Comparison of ENCODE assay signal across 9 mouse cellular contexts in genomic region chr7:132803336-132803735, GRCm38 (mm10). TPM values are rescaled to one million over a fixed set of nuclear protein-coding genes. Genes with fewer than 3 reads are reported as not detected.
A peak's percentile ranks its signal among the peaks of the same experiment; 100 is the strongest.
DNase-seq lines count a peak whose midpoint lies in the region; ATAC-seq and TF ChIP-seq lines count a peak whose summit lies in the region.
"Had no signal": no experiment of that assay in that cellular context is flagged by ENCODE, and none has a peak within 500 bp of the region (broad histone marks: within the 10 kb centered on the region; RNA-seq: fewer than 3 reads in every experiment).

No protein-coding gene starts in this region.

- 78% methylated on average over 2 of the region's 2 CpGs for whole genome bisulfite sequencing in kidney, adult 2 months

- no peaks in the 10 kb centered on the region for H3K9me3 ChIP-seq in megakaryocyte, embryonic 14.5 days

- H3K27ac ChIP-seq in kidney, adult 2 months (ENCODE audit: insufficient read depth, low read depth, low read length), result peak overlapping the region; percentile 82

- H3K4me3 ChIP-seq in kidney, adult 2 months (ENCODE audit: insufficient read depth, low read depth, low read length), result no peak overlapping the region
- peak overlapping the region; percentile 57 for H3K4me3 ChIP-seq in megakaryocyte, embryonic 14.5 days (replicated peaks)

- H3K36me3 ChIP-seq in kidney, adult 2 months (ENCODE audit: control insufficient read depth, insufficient read depth, low read length), result no peaks in the 10 kb centered on the region
- peaks cover 86% of the 10 kb centered on the region for H3K36me3 ChIP-seq in megakaryocyte, embryonic 14.5 days (replicated peaks; ENCODE audit: low read length)

- TF ChIP-seq CTCF in kidney, adult 2 months (conservative IDR thresholded peaks at IDR 0.05; ENCODE audit: insufficient read depth, insufficient read length, low read depth, low read length), result no peak

- peaks cover 81% of the 10 kb centered on the region for H3K4me1 ChIP-seq in kidney, adult 2 months (ENCODE audit: control insufficient read depth, insufficient read depth, low read length)
- H3K4me1 ChIP-seq in megakaryocyte, embryonic 14.5 days, result peaks cover 100% of the 10 kb centered on the region

- no peaks in the 10 kb centered on the region for H3K27me3 ChIP-seq in kidney, adult 2 months (replicated peaks; ENCODE audit: control insufficient read depth, insufficient read depth, low read length)
- H3K27me3 ChIP-seq in megakaryocyte, embryonic 14.5 days (replicated peaks), result no peaks in the 10 kb centered on the region

- ATAC-seq in cerebellum, adult (ENCODE audit: insufficient number of reproducible peaks, low FRiP score, low TSS enrichment), result no peak
- 0 out of 2 replicates have a peak, but pooled peaks have one; percentile 3 for ATAC-seq in erythroblast, adult 5-6 weeks (replicated peaks; ENCODE audit: low FRiP score, poor library complexity, severe bottlenecking)

- DNase-seq in cerebellum, adult 11 months, result peak; percentile 27
- no peak for DNase-seq in kidney, adult 2 months
- DNase-seq in kidney, postnatal 4 days, result no peak
- no peak for DNase-seq in layer of hippocampus, adult 11-12 months (ENCODE audit: low spot score)
- no peak for DNase-seq in thymus, postnatal 0 days (ENCODE audit: low spot score)
- DNase-seq: adrenal gland, postnatal 25 days had no signal

- TF ChIP-seq POLR2A in kidney, adult 2 months (IDR thresholded peaks at IDR 0.05; ENCODE audit: low read depth, low read length), result no peak

RNA-seq across cellular contexts. Expression of gene Fam53b, which starts 10.3 kb away (rescaled TPM):
- polyA plus RNA-seq in kidney, adult 2 months (2012; rRNA removed), result 29.3 and 31.1 TPM in 2 replicates
- total RNA-seq in erythroblast, adult 5-6 weeks (2015; ENCODE audit: low replicate concordance), result 119 and 143 TPM in 2 replicates
- total RNA-seq in erythroblast, adult 5-6 weeks (2017; ENCODE audit: low replicate concordance), result 126 and 169 TPM in 2 replicates
- polyA plus RNA-seq in megakaryocyte, embryonic 14.5 days (2012; ENCODE audit: insufficient read depth, low replicate concordance), result 22.1 and 77.4 TPM in 2 replicates
- polyA plus RNA-seq in thymus, postnatal 0 days (2015; fragmentation: Nextera tagmentation; extraction: Ambion mirVana), result 30.5 and 37.7 TPM in 2 replicates

RNA-seq across cellular contexts. Expression of gene Eef1akmt2, which starts 49.1 kb away (rescaled TPM):
- polyA plus RNA-seq in kidney, adult 2 months (2012; rRNA removed), result 7.7 and 13.0 TPM in 2 replicates
- 5.6 and 7.3 TPM in 2 replicates for total RNA-seq in erythroblast, adult 5-6 weeks (2015; ENCODE audit: low replicate concordance)
- 16.3 and 23.8 TPM in 2 replicates for total RNA-seq in erythroblast, adult 5-6 weeks (2017; ENCODE audit: low replicate concordance)
- polyA plus RNA-seq in megakaryocyte, embryonic 14.5 days (2012; ENCODE audit: insufficient read depth, low replicate concordance), result 4.8 and 8.7 TPM in 2 replicates
- 74.9 and 77.4 TPM in 2 replicates for polyA plus RNA-seq in thymus, postnatal 0 days (2015; fragmentation: Nextera tagmentation; extraction: Ambion mirVana)

RNA-seq across cellular contexts. Expression of gene Abraxas2, which starts 55.7 kb away (rescaled TPM):
- 15.7 and 17.9 TPM in 2 replicates for polyA plus RNA-seq in kidney, adult 2 months (2012; rRNA removed)
- total RNA-seq in erythroblast, adult 5-6 weeks (2015; ENCODE audit: low replicate concordance), result 14.6 and 15.3 TPM in 2 replicates
- 7.2 and 10.6 TPM in 2 replicates for total RNA-seq in erythroblast, adult 5-6 weeks (2017; ENCODE audit: low replicate concordance)
- polyA plus RNA-seq in megakaryocyte, embryonic 14.5 days (2012; ENCODE audit: insufficient read depth, low replicate concordance), result 1.8 TPM in 1 of 2 replicates, not detected in the other
- 29.7 and 34.6 TPM in 2 replicates for polyA plus RNA-seq in thymus, postnatal 0 days (2015; fragmentation: Nextera tagmentation; extraction: Ambion mirVana)
